Mouse (Mus musculus): ENCODE data around the gene Ppp1cb. TPM values are rescaled to one million over a fixed set of nuclear protein-coding genes. Genes with fewer than 3 reads are reported as not detected.

Gene Ppp1cb
- polyA plus RNA-seq (2015; fragmentation: Nextera tagmentation; extraction: Ambion mirVana): 159 and 165 TPM in 2 replicates

DNA sequence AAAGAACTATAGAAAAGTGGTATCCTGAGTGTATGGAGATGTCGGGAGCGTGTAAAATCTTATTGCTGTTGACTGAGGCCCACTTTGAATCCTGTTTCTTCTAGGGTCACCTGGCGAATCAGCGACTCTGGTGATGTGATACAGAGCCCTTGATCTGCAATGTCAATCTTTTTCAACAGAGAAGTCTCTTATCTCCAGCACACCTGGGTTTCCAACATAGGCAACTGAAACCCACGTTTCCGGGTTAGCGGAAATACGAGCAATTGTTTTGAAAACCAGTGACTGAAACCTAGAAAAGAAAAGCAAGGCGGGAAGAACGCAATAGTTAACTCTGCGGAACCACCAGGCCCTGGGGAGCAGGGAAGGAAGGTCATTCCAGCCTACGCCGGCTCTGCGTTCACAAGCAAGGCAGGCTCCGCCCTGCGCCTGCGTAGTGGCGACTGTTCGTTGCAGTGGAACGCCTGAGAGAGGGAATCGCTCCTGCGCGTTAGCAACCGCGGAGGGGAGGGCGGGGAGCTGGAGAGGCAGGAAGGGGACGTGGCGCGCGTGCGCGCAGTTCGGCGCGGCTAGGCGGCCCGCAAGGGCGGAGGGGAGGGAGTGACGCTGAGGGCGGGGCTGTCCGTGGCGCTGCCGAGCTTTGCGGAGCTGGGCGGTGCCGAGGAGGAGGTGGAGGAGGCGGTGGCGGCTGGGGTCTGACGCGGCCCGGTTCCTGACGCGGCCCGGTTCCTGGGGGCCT is at the start of gene Ppp1cb:
Gene Ppp1cb, plus strand, starts transcription at position 436 of the 736 bp plus-strand sequence.
- Histone ChIP-seq H3K36me3 (ENCODE audit: insufficient read depth, low read length) (no peaks in the 10 kb centered on the region), H3K9me3 (ENCODE audit: low read length) (no peaks in the 10 kb centered on the region), H3K4me2 (replicated peaks; ENCODE audit: low read depth, low read length) (peak within 1 kb of the TSS; percentile 60), H3K4me1 (ENCODE audit: insufficient read depth, low read depth, low read length) (no peaks in the 10 kb centered on the region), H3K9ac (replicated peaks; ENCODE audit: low read depth) (peak within 1 kb of the TSS; percentile 97), H3K27ac (ENCODE audit: low read length) (peak within 1 kb of the TSS; percentile 99), H3K27me3 (replicated peaks; ENCODE audit: insufficient read depth, low read length) (no peaks in the 10 kb centered on the region), H3K4me3 (ENCODE audit: low read depth, low read length) (peak within 1 kb of the TSS; percentile 97)
- DNase-seq (ENCODE audit: low spot score): peak; percentile 100
- ATAC-seq: peak; percentile 97
- TF ChIP-seq EP300 (IDR thresholded peaks at IDR 0.05): no peak
- TF ChIP-seq CTCF (IDR thresholded peaks at IDR 0.05): no peak; the same call in 1 of the 2 replicates
- WGBS: 1% methylated on average over 46 of the region's 54 CpGs

DNA sequence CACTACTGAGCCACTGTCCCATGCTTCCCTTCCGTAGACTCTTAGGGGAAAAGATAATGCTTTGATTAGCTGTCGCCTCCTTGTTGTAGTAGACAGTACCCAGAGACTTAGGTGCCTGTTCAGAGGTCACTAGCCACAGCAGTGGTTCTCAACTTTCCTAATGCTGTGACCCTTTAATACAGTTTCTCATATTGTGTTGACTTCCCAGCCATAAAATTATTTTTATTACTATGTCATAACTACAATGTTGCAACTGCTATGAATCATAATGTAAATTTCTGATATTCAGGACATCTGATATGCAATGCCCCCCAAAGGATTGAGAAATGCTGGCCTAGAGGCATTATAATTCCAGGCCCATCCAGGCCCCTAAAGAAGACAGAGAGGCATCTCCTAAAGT is 48.9 kb upstream of the Ppp1cb start:
- no peak for TF ChIP-seq CTCF (IDR thresholded peaks at IDR 0.05)
- TF ChIP-seq EP300 (IDR thresholded peaks at IDR 0.05): no peak
- H3K27me3 ChIP-seq (replicated peaks; ENCODE audit: insufficient read depth, low read length): no peaks in the 10 kb centered on the region
- H3K27ac ChIP-seq (ENCODE audit: low read length): no peak overlapping the region
- H3K9me3 ChIP-seq (ENCODE audit: low read length): no peaks in the 10 kb centered on the region
- H3K4me1 ChIP-seq (ENCODE audit: insufficient read depth, low read depth, low read length): peaks cover 17% of the 10 kb centered on the region; the same call in 1 of the 2 replicates
- DNase-seq (ENCODE audit: low spot score) (no peak), ATAC-seq (no peak)
- 84% methylated on average over 2 of the region's 2 CpGs for WGBS
- no peak overlapping the region for H3K4me3 ChIP-seq (ENCODE audit: low read depth, low read length)
- no peak overlapping the region for H3K4me2 ChIP-seq (replicated peaks; ENCODE audit: low read depth, low read length)
- no peaks in the 10 kb centered on the region for H3K36me3 ChIP-seq (ENCODE audit: insufficient read depth, low read length)
- H3K9ac ChIP-seq (replicated peaks; ENCODE audit: low read depth): no peak overlapping the region

DNA sequence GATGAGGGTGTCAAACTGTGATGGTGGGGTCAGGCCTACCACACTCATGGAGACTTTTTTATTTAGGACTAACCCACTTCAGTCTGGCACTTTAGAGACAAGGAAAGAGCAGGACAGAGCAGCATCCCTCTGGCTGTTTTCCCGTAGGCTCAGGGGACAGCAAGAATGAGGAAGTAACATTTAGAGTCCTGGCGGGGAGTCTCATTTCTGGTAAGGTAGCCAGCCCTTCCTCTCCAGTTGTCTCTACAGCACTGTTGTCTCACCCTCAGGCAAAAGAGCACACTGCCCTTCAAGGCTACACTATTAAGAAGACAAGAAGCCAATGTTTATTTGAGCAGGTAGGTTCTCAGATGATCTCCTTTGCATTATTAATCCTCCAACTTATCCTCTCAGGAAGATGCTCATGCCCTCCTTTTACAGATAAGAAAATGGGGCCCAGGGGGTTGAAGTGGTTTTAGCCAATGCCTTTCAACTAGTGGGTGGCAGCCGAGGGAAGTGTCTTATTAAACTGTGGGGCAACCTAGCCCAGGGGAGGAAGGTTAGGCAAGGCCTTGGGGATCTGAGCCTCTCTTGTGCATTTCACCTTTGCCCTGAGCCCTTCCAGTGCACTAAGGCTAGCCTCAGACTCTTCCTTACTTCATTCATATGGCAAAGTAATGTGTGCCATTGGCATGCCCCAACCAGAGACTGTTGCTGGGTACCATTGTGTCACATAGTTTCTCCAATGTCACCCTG is 47.5 kb upstream of the Ppp1cb start:
- no peaks in the 10 kb centered on the region for H3K27me3 ChIP-seq (replicated peaks; ENCODE audit: insufficient read depth, low read length)
- no peak overlapping the region for H3K4me2 ChIP-seq (replicated peaks; ENCODE audit: low read depth, low read length)
- H3K36me3 ChIP-seq (ENCODE audit: insufficient read depth, low read length): no peaks in the 10 kb centered on the region
- 55% methylated on average over 3 of the region's 3 CpGs for WGBS
- DNase-seq (ENCODE audit: low spot score) (no peak), ATAC-seq (no peak)
- H3K27ac ChIP-seq (ENCODE audit: low read length): no peak overlapping the region
- peaks cover 17% of the 10 kb centered on the region; the same call in 1 of the 2 replicates for H3K4me1 ChIP-seq (ENCODE audit: insufficient read depth, low read depth, low read length)
- H3K9me3 ChIP-seq (ENCODE audit: low read length): no peaks in the 10 kb centered on the region
- TF ChIP-seq CTCF (IDR thresholded peaks at IDR 0.05): no peak
- TF ChIP-seq EP300 (IDR thresholded peaks at IDR 0.05): no peak
- no peak overlapping the region for H3K4me3 ChIP-seq (ENCODE audit: low read depth, low read length)
- no peak overlapping the region for H3K9ac ChIP-seq (replicated peaks; ENCODE audit: low read depth)

DNA sequence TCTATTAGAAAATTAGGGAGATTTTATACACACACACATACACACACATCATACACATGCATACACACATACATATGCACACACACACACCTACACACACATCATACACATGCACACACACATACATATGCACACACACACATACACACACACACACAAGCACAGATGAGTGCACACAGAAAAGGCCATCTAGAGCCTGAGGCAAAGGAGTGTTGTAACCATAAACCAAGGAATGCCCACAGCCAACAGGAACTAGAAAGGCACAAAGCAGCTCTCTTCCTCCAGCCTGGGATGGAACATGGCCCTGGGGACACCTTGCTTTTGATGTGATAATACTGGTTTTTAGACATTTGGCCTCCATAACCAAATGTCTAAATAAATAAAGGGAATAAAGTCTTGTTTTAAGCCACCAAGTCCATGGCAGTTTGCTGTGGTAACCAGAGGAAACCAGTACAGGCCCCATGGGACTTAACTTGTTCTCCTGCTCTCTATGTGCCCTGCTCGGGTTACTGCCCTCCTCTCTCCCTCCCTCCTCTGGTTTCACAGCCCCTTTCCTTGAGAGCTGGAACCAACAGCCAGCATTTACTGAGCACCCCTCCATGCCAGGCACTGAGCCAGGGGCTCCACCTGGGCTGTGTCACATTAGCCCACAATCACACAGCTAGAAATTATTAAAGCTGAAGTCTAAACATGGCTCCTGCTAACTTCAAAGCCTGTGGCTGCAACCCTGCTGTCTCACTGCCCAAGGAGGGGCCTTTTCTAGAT is 46.3 kb upstream of the Ppp1cb start:
- Histone ChIP-seq H3K9me3 (ENCODE audit: low read length) (no peaks in the 10 kb centered on the region), H3K4me3 (ENCODE audit: low read depth, low read length) (no peak overlapping the region), H3K4me2 (replicated peaks; ENCODE audit: low read depth, low read length) (no peak overlapping the region), H3K27me3 (replicated peaks; ENCODE audit: insufficient read depth, low read length) (no peaks in the 10 kb centered on the region), H3K9ac (replicated peaks; ENCODE audit: low read depth) (no peak overlapping the region), H3K27ac (ENCODE audit: low read length) (peak overlapping the region; percentile 64), H3K36me3 (ENCODE audit: insufficient read depth, low read length) (no peaks in the 10 kb centered on the region), H3K4me1 (ENCODE audit: insufficient read depth, low read depth, low read length) (peaks cover 17% of the 10 kb centered on the region; the same call in 1 of the 2 replicates)
- DNase-seq (ENCODE audit: low spot score): no peak
- ATAC-seq: peak; percentile 39
- 18% methylated on average over 1 of the region's 1 CpGs for WGBS
- TF ChIP-seq EP300 (IDR thresholded peaks at IDR 0.05) (no peak), CTCF (IDR thresholded peaks at IDR 0.05) (no peak)

DNA sequence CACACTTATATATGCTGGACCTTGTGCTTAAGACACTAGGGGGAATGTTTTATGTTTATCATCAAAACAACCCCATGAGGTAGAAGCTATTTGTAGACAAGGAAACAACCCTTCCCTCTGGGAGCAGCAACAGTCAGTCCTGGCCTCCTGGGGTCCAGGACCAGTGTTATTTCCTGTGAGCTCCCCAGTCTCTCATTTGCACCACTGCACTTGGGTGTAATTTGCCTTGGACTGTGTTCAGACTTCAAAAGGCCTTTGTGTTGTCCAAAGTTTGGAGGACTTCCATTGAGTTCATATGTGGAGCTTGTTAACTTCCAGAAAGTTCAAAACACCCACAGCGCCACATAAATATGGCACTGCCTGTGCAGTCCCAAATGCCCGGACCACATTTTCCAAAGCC is 45.6 kb upstream of the Ppp1cb start:
- TF ChIP-seq CTCF (IDR thresholded peaks at IDR 0.05): no peak
- peaks cover 17% of the 10 kb centered on the region; the same call in 1 of the 2 replicates for H3K4me1 ChIP-seq (ENCODE audit: insufficient read depth, low read depth, low read length)
- WGBS: 70% methylated on average over 2 of the region's 2 CpGs
- H3K27ac ChIP-seq (ENCODE audit: low read length): 0 out of 2 replicates have a peak overlapping the region, but pooled peaks have one; percentile 64
- no peak overlapping the region for H3K4me2 ChIP-seq (replicated peaks; ENCODE audit: low read depth, low read length)
- ATAC-seq: no peak
- H3K27me3 ChIP-seq (replicated peaks; ENCODE audit: insufficient read depth, low read length): no peaks in the 10 kb centered on the region
- H3K4me3 ChIP-seq (ENCODE audit: low read depth, low read length): no peak overlapping the region
- H3K9ac ChIP-seq (replicated peaks; ENCODE audit: low read depth): no peak overlapping the region
- H3K36me3 ChIP-seq (ENCODE audit: insufficient read depth, low read length): no peaks in the 10 kb centered on the region
- H3K9me3 ChIP-seq (ENCODE audit: low read length): no peaks in the 10 kb centered on the region
- DNase-seq (ENCODE audit: low spot score): no peak

DNA sequence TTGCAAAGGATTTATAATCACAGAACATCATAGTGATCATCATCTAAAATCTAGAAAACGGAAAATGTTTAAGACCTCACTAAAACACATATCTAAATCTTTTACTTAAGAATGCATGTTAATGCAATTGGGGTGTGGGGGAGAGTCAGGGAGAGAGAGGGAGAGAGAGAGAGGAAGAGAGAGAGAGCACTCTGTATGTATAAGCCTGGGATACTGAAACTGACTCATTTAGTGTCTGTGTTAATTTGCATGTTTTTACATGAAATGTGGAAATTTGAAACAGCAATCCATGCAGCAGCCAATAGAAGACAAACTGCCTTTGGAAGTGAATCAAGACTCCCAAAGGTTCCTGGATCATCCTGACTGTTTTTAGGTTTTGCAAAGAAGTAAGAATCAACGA is 45.1 kb upstream of the Ppp1cb start:
- no peak for ATAC-seq

More for the DNA sequence above, 45.1 kb upstream of the Ppp1cb start:
- DNase-seq (ENCODE audit: low spot score): no peak
- Histone ChIP-seq H3K4me2 (replicated peaks; ENCODE audit: low read depth, low read length) (no peak overlapping the region), H3K36me3 (ENCODE audit: insufficient read depth, low read length) (no peaks in the 10 kb centered on the region), H3K9me3 (ENCODE audit: low read length) (no peaks in the 10 kb centered on the region), H3K4me3 (ENCODE audit: low read depth, low read length) (no peak overlapping the region), H3K9ac (replicated peaks; ENCODE audit: low read depth) (no peak overlapping the region), H3K4me1 (ENCODE audit: insufficient read depth, low read depth, low read length) (peaks cover 17% of the 10 kb centered on the region; the same call in 1 of the 2 replicates), H3K27me3 (replicated peaks; ENCODE audit: insufficient read depth, low read length) (no peaks in the 10 kb centered on the region), H3K27ac (ENCODE audit: low read length) (0 out of 2 replicates have a peak overlapping the region, but pooled peaks have one; percentile 64)
- 66% methylated on average over 2 of the region's 2 CpGs for WGBS
- TF ChIP-seq EP300 (IDR thresholded peaks at IDR 0.05): no peak
- no peak for TF ChIP-seq CTCF (IDR thresholded peaks at IDR 0.05)
